Mouse (Mus musculus): ENCODE measurements around the gene Pum3.
A peak's percentile ranks its signal among the peaks of the same experiment; 100 is the strongest.

Pum3 gene

GRCm38 (mm10) chr19:27429745-27430251 is at the start of gene Pum3:
Pum3 (minus strand) TSS chr19:27429825.
- peak; percentile 99 for DNase-seq (ENCODE audit: low spot score in 2 of 2)

GRCm38 (mm10) chr19:27466691-27467090 is 37.1 kb upstream of the Pum3 start:
- no peak for DNase-seq (ENCODE audit: low spot score in 2 of 2)

- DNase-seq (ENCODE audit: low spot score in 2 of 2) = no peak
Observed at GRCm38 (mm10) chr19:27462656-27463055, 33.0 kb upstream of the Pum3 start.

GRCm38 (mm10) chr19:27450458-27450857 is 20.8 kb upstream of the Pum3 start:
- DNase-seq (ENCODE audit: low spot score in 2 of 2) = peak; percentile 71 to 84

- DNase-seq (ENCODE audit: low spot score in 2 of 2) = peak; percentile 62 to 72
Observed at GRCm38 (mm10) chr19:27447515-27447914, 17.9 kb upstream of the Pum3 start.

GRCm38 (mm10) chr19:27441106-27441505 is 11.5 kb upstream of the Pum3 start:
- peak in 1 of 2 experiments; percentile 36 for DNase-seq (ENCODE audit: low spot score in 2 of 2)

- DNase-seq (ENCODE audit: low spot score in 2 of 2) = no peak
Observed at GRCm38 (mm10) chr19:27437982-27438652, 8.5 kb upstream of the Pum3 start.

- peak; percentile 21 to 33 for DNase-seq (ENCODE audit: low spot score in 2 of 2)
Observed at GRCm38 (mm10) chr19:27430406-27430805, 781 bp upstream of the Pum3 start.

GRCm38 (mm10) chr19:27429281-27429680 is 344 bp downstream of the Pum3 start:
- no peak for DNase-seq (ENCODE audit: low spot score in 2 of 2)

- DNase-seq (ENCODE audit: low spot score in 2 of 2) = no peak
Observed at GRCm38 (mm10) chr19:27427865-27428264, 1.8 kb downstream of the Pum3 start.

- DNase-seq (ENCODE audit: low spot score in 2 of 2) = no peak
Observed at GRCm38 (mm10) chr19:27426451-27426850, 3.2 kb downstream of the Pum3 start.

- DNase-seq (ENCODE audit: low spot score in 2 of 2) = peak; percentile 67 to 70
Observed at GRCm38 (mm10) chr19:27425656-27426055, 4.0 kb downstream of the Pum3 start.

GRCm38 (mm10) chr19:27417375-27417774 is 12.2 kb downstream of the Pum3 start:
- no peak for DNase-seq (ENCODE audit: low spot score in 2 of 2)

GRCm38 (mm10) chr19:27416569-27416968 is 13.1 kb downstream of the Pum3 start:
- DNase-seq (ENCODE audit: low spot score in 2 of 2) = peak; percentile 38 to 53

- DNase-seq (ENCODE audit: low spot score in 2 of 2) = no peak
Observed at GRCm38 (mm10) chr19:27411340-27411739, 18.3 kb downstream of the Pum3 start.

GRCm38 (mm10) chr19:27410751-27411150 is 18.9 kb downstream of the Pum3 start:
- DNase-seq (ENCODE audit: low spot score in 2 of 2) = no peak

GRCm38 (mm10) chr19:27409782-27410181 is 19.8 kb downstream of the Pum3 start:
- DNase-seq (ENCODE audit: low spot score in 2 of 2) = no peak

- no peak for DNase-seq (ENCODE audit: low spot score in 2 of 2)
Observed at GRCm38 (mm10) chr19:27409196-27409595, 20.4 kb downstream of the Pum3 start.

- DNase-seq (ENCODE audit: low spot score in 2 of 2) = no peak
Observed at GRCm38 (mm10) chr19:27397797-27398196, 31.8 kb downstream of the Pum3 start.

- no peak for DNase-seq (ENCODE audit: low spot score in 2 of 2)
Observed at GRCm38 (mm10) chr19:27397223-27397622, 32.4 kb downstream of the Pum3 start.

GRCm38 (mm10) chr19:27396719-27397118 is 32.9 kb downstream of the Pum3 start:
- no peak for DNase-seq (ENCODE audit: low spot score in 2 of 2)

GRCm38 (mm10) chr19:27395936-27396335 is 33.7 kb downstream of the Pum3 start:
- no peak for DNase-seq (ENCODE audit: low spot score in 2 of 2)

- DNase-seq (ENCODE audit: low spot score in 2 of 2) = no peak
Observed at GRCm38 (mm10) chr19:27395481-27395880, 34.1 kb downstream of the Pum3 start.

Data from right cerebral cortex, adult 2 months (tissue).